Mouse (Mus musculus): ENCODE measurements around the gene Dhx35. TPM values are rescaled to one million over a fixed set of nuclear protein-coding genes. Genes with fewer than 3 reads are reported as not detected.

Gene Dhx35
- polyA plus RNA-seq, 1 experiment from 2014 or later, result 12.7 TPM

- Histone ChIP-seq H3K9ac (ENCODE audit: low read depth, low read length) (no peak overlapping the region), H3K4me1 (ENCODE audit: control insufficient read depth, insufficient read depth, low read length) (no peaks in the 10 kb centered on the region), H3K27ac (ENCODE audit: low read length) (no peak overlapping the region), H3K4me3 (ENCODE audit: low read length) (no peak overlapping the region), H3K36me3 (ENCODE audit: control insufficient read depth, insufficient read depth, low read length) (no peaks in the 10 kb centered on the region), H3K4me2 (ENCODE audit: low read depth, low read length) (no peak overlapping the region), H3K9me3 (ENCODE audit: control insufficient read depth, low read length) (no peaks in the 10 kb centered on the region), H3K27me3 (replicated peaks; ENCODE audit: control insufficient read depth, insufficient read depth, low read length) (no peaks in the 10 kb centered on the region)
- 32% methylated on average over 16 of the region's 16 CpGs for WGBS
- ATAC-seq, result peak; percentile 44; the same call in 1 of the 2 replicates
These were observed 98.7 kb downstream of the Dhx35 start for GRCm38 (mm10) chr2:158893171-158893853.

GRCm38 (mm10) chr2:158898469-158899196 is 104.0 kb downstream of the Dhx35 start:
- no peak overlapping the region for H3K4me3 ChIP-seq (ENCODE audit: low read length)
- no peaks in the 10 kb centered on the region for H3K9me3 ChIP-seq (ENCODE audit: control insufficient read depth, low read length)
- no peak overlapping the region for H3K9ac ChIP-seq (ENCODE audit: low read depth, low read length)
- WGBS, result 21% methylated on average over 13 of the region's 13 CpGs
- no peak overlapping the region for H3K27ac ChIP-seq (ENCODE audit: low read length)
- no peak for ATAC-seq
- H3K27me3 ChIP-seq (replicated peaks; ENCODE audit: control insufficient read depth, insufficient read depth, low read length), result no peaks in the 10 kb centered on the region
- H3K36me3 ChIP-seq (ENCODE audit: control insufficient read depth, insufficient read depth, low read length), result no peaks in the 10 kb centered on the region
- no peaks in the 10 kb centered on the region for H3K4me1 ChIP-seq (ENCODE audit: control insufficient read depth, insufficient read depth, low read length)
- no peak overlapping the region for H3K4me2 ChIP-seq (ENCODE audit: low read depth, low read length)

Other genes with a start within 250 kb of the Dhx35 start
- gene Slc32a1, start 184.0 kb upstream of the Dhx35 start, polyA plus RNA-seq (2015; fragmentation: Nextera tagmentation; extraction: Ambion mirVana), result not detected in 2 replicates
- gene Actr5, start 169.9 kb upstream of the Dhx35 start, polyA plus RNA-seq (2015; fragmentation: Nextera tagmentation; extraction: Ambion mirVana), result 1.0 and 3.8 TPM in 2 replicates
- gene Ppp1r16b, start 129.4 kb upstream of the Dhx35 start, polyA plus RNA-seq (2015; fragmentation: Nextera tagmentation; extraction: Ambion mirVana), result 3.5 and 4.0 TPM in 2 replicates
- gene Fam83d, start 26.7 kb upstream of the Dhx35 start, polyA plus RNA-seq (2015; fragmentation: Nextera tagmentation; extraction: Ambion mirVana), result 39.7 and 45.0 TPM in 2 replicates